In genomic region chr3:59154888-59155287, GRCm38 (mm10) we compare ENCODE assay signal across 32 mouse cellular contexts. TPM values are rescaled to one million over a fixed set of nuclear protein-coding genes. Genes with fewer than 3 reads are reported as not detected.
DNase-seq lines count a peak whose midpoint lies in the region; ATAC-seq lines count a peak whose summit lies in the region.
"Had no signal": no experiment of that assay in that cellular context is flagged by ENCODE, and none has a peak within 500 bp of the region (broad histone marks: within the 10 kb centered on the region; RNA-seq: fewer than 3 reads in every experiment).

No protein-coding gene starts in this region.

- H3K4me2 ChIP-seq in midbrain, embryonic 16.5 days (ENCODE audit: low read length): no peak overlapping the region
- H3K4me2 ChIP-seq: forebrain, embryonic 15.5 days; heart, embryonic 12.5 days; heart, embryonic 15.5 days; hindbrain, embryonic 12.5 days; hindbrain, embryonic 15.5 days had no signal

- WGBS in heart, embryonic 10.5 days: 87% methylated on average over 2 of the region's 2 CpGs
- WGBS in midbrain, embryonic 16.5 days: 80% methylated on average over 2 of the region's 2 CpGs

- H3K9ac ChIP-seq in midbrain, embryonic 16.5 days (ENCODE audit: low read depth, low read length): no peak overlapping the region
- H3K9ac ChIP-seq: forebrain, embryonic 15.5 days; heart, embryonic 12.5 days; heart, embryonic 15.5 days; hindbrain, embryonic 12.5 days; hindbrain, embryonic 15.5 days had no signal

- H3K36me3 ChIP-seq in heart, embryonic 10.5 days: no peaks in the 10 kb centered on the region
- H3K36me3 ChIP-seq in midbrain, embryonic 16.5 days (ENCODE audit: control insufficient read depth, insufficient read depth, low read length): no peaks in the 10 kb centered on the region
- H3K36me3 ChIP-seq: forebrain, embryonic 10.5 days; forebrain, embryonic 15.5 days; G1E; heart, embryonic 12.5 days; heart, embryonic 15.5 days; hindbrain, embryonic 12.5 days; hindbrain, embryonic 15.5 days had no signal

- H3K9me3 ChIP-seq in heart, embryonic 10.5 days: no peaks in the 10 kb centered on the region
- no peaks in the 10 kb centered on the region for H3K9me3 ChIP-seq in midbrain, embryonic 16.5 days (replicated peaks; ENCODE audit: control insufficient read depth, low read length, poor library complexity, severe bottlenecking)
- H3K9me3 ChIP-seq: forebrain, embryonic 10.5 days; forebrain, embryonic 15.5 days; G1E; heart, embryonic 12.5 days; heart, embryonic 15.5 days; hindbrain, embryonic 12.5 days; hindbrain, embryonic 15.5 days had no signal

- H3K27me3 ChIP-seq in heart, embryonic 10.5 days (ENCODE audit: insufficient read depth, poor library complexity, severe bottlenecking): no peaks in the 10 kb centered on the region
- no peaks in the 10 kb centered on the region for H3K27me3 ChIP-seq in midbrain, embryonic 16.5 days (ENCODE audit: control insufficient read depth, insufficient read depth, low read depth, low read length)
- H3K27me3 ChIP-seq: CH12.LX; forebrain, embryonic 15.5 days; heart, embryonic 12.5 days; heart, embryonic 15.5 days; hindbrain, embryonic 12.5 days; hindbrain, embryonic 15.5 days had no signal

- no peaks in the 10 kb centered on the region for H3K4me1 ChIP-seq in heart, embryonic 10.5 days
- no peaks in the 10 kb centered on the region for H3K4me1 ChIP-seq in midbrain, embryonic 16.5 days (ENCODE audit: control insufficient read depth, insufficient read depth, low read length)
- H3K4me1 ChIP-seq: forebrain, embryonic 10.5 days; forebrain, embryonic 15.5 days; heart, embryonic 15.5 days; hindbrain, embryonic 12.5 days; hindbrain, embryonic 15.5 days had no signal

- H3K4me3 ChIP-seq in heart, embryonic 10.5 days: no peak overlapping the region
- H3K4me3 ChIP-seq in midbrain, embryonic 16.5 days (ENCODE audit: low read depth, low read length): no peak overlapping the region
- H3K4me3 ChIP-seq: forebrain, embryonic 10.5 days; forebrain, embryonic 15.5 days; heart, embryonic 12.5 days; heart, embryonic 15.5 days; hindbrain, embryonic 12.5 days; hindbrain, embryonic 15.5 days had no signal

- ATAC-seq in megakaryocyte progenitor cell, adult 5-6 weeks (replicated peaks; ENCODE audit: poor library complexity): peak; percentile 55
- no peak for ATAC-seq in midbrain, embryonic 16.5 days
- ATAC-seq: forebrain, embryonic 15.5 days had no signal

- DNase-seq in 3T3-L1 (ENCODE audit: low read depth, low spot score) (peak; percentile 31), 416B (ENCODE audit: low read depth) (peak; percentile 76)
- peak; percentile 12 for DNase-seq in forelimb bud, embryonic 11.5 days (ENCODE audit: low read depth, low spot score)
- no peak for DNase-seq in adrenal gland, postnatal 4 days (ENCODE audit: low spot score in 2 of 2)
- DNase-seq in heart, embryonic 10.5 days (ENCODE audit: low spot score): no peak
- DNase-seq: adrenal gland, adult 2 months; adrenal gland, postnatal 14 days; B cell, adult 2 months; cerebellum, adult 11-12 months; cerebellum, adult 8-10 months; cerebellum, postnatal 10 days; cerebellum, postnatal 36 days; gastrocnemius, postnatal 10 days; gastrocnemius, postnatal 36 days; heart, postnatal 14 days; heart, postnatal 4 days; kidney, adult 11 months; kidney, adult 8-10 months had no signal

- H3K27ac ChIP-seq in heart, embryonic 10.5 days: no peak overlapping the region
- H3K27ac ChIP-seq in midbrain, embryonic 16.5 days (ENCODE audit: low read length): no peak overlapping the region
- H3K27ac ChIP-seq: forebrain, embryonic 10.5 days; forebrain, embryonic 15.5 days; heart, embryonic 15.5 days; hindbrain, embryonic 12.5 days; hindbrain, embryonic 15.5 days had no signal

RNA-seq across cellular contexts. Expression of gene P2ry14, which starts 1.5 kb away (rescaled TPM):
- total RNA-seq in megakaryocyte progenitor cell, adult 5-6 weeks (2015): 5.7 and 7.2 TPM in 2 replicates
- 5.0 and 8.0 TPM in 2 replicates for total RNA-seq in megakaryocyte progenitor cell, adult 5-6 weeks (2017)
- 10 to 100 TPM; 12.2 to 13.9 TPM for total RNA-seq in adrenal gland, postnatal 4 days (2021)
- 1.4 and 3.4 TPM in 2 replicates for polyA plus RNA-seq in heart, embryonic 10.5 days (2016; fragmentation: Nextera tagmentation; extraction: Ambion mirVana)
- 4.0 and 4.7 TPM in 2 replicates for polyA plus RNA-seq in midbrain, embryonic 16.5 days (2015; fragmentation: Nextera tagmentation; extraction: Ambion mirVana)
- polyA plus RNA-seq: G1E had no signal

RNA-seq across cellular contexts. Expression of gene Gpr87, which starts 40.0 kb away (rescaled TPM):
- total RNA-seq in megakaryocyte progenitor cell, adult 5-6 weeks (2015): not detected in 2 replicates
- total RNA-seq in megakaryocyte progenitor cell, adult 5-6 weeks (2017): not detected in 2 replicates
- total RNA-seq in adrenal gland, postnatal 4 days (2021): not detected
- 0.18 TPM in 1 of 2 replicates, not detected in the other for polyA plus RNA-seq in heart, embryonic 10.5 days (2016; fragmentation: Nextera tagmentation; extraction: Ambion mirVana)
- 0.14 TPM in 1 of 2 replicates, not detected in the other for polyA plus RNA-seq in midbrain, embryonic 16.5 days (2015; fragmentation: Nextera tagmentation; extraction: Ambion mirVana)
- total RNA-seq: adrenal gland, adult 2 months; adrenal gland, postnatal 14 days; CH12.LX; gastrocnemius, adult 18-20 months; gastrocnemius, postnatal 10 days; gastrocnemius, postnatal 36 days; heart, adult 8-10 months; heart, postnatal 14 days; heart, postnatal 4 days had no signal
- polyA plus RNA-seq: adrenal gland, adult 2 months; G1E; hindbrain, embryonic 12.5 days; intestine, embryonic 14.5 days had no signal

RNA-seq across cellular contexts. Expression of gene Gpr171, which starts 53.3 kb away (rescaled TPM):
- 24.3 and 26.9 TPM in 2 replicates for total RNA-seq in megakaryocyte progenitor cell, adult 5-6 weeks (2015)
- 23.1 and 31.9 TPM in 2 replicates for total RNA-seq in megakaryocyte progenitor cell, adult 5-6 weeks (2017)
- total RNA-seq in adrenal gland, postnatal 4 days (2021): under 1 TPM in 1 of 2 experiments, not detected in 1; 0.17 TPM
- 0.89 and 1.7 TPM in 2 replicates for polyA plus RNA-seq in heart, embryonic 10.5 days (2016; fragmentation: Nextera tagmentation; extraction: Ambion mirVana)
- 1.2 and 1.5 TPM in 2 replicates for polyA plus RNA-seq in midbrain, embryonic 16.5 days (2015; fragmentation: Nextera tagmentation; extraction: Ambion mirVana)
- total RNA-seq: adrenal gland, adult 2 months; gastrocnemius, postnatal 36 days; heart, postnatal 4 days had no signal
- polyA plus RNA-seq: adrenal gland, adult 2 months; brain, embryonic 14.5 days; G1E had no signal

RNA-seq across cellular contexts. Expression of gene P2ry13, which starts 55.8 kb away (rescaled TPM):
- total RNA-seq in megakaryocyte progenitor cell, adult 5-6 weeks (2015): 0.95 and 1.6 TPM in 2 replicates
- total RNA-seq in megakaryocyte progenitor cell, adult 5-6 weeks (2017): 0.78 and 0.83 TPM in 2 replicates
- 1 to 10 TPM in 1 of 2 experiments, under 1 TPM in 1; 0.92 to 1.4 TPM for total RNA-seq in adrenal gland, postnatal 4 days (2021)
- 0.16 and 0.29 TPM in 2 replicates for polyA plus RNA-seq in heart, embryonic 10.5 days (2016; fragmentation: Nextera tagmentation; extraction: Ambion mirVana)
- polyA plus RNA-seq in midbrain, embryonic 16.5 days (2015; fragmentation: Nextera tagmentation; extraction: Ambion mirVana): 1.2 and 1.5 TPM in 2 replicates
- polyA plus RNA-seq: G1E had no signal

Comparison
In these comparisons a context has a peak if more than half of its experiments do, and no peak if none do; other contexts are left out.
1. DNase-seq: peak in 3T3-L1 (single experiment), 416B (single experiment) and forelimb bud, embryonic 11.5 days (single experiment); none in adrenal gland, postnatal 4 days (0 of 2) and heart, embryonic 10.5 days (single experiment).
2. RNA of gene Gpr171, which starts 53.3 kb away (total RNA-seq): 23.1 to 31.9 TPM in megakaryocyte progenitor cell, adult 5-6 weeks; 0.17 TPM in adrenal gland, postnatal 4 days; every median in the first group is over 10 times any median in the second.